Mouse (Mus musculus) cortical plate, adult 2 months (tissue): Measurements from ENCODE around the gene Smg6. TPM values are rescaled to one million over a fixed set of nuclear protein-coding genes. Genes with fewer than 3 reads are reported as not detected.
"Not testable (repeated sequence)": the region's sequence is repeated elsewhere in the genome, so short reads cannot be mapped to it uniquely, and the experiment has no call there.

Experiments used
- H3K27ac ChIP-seq: fragments of 200-500 bp; 2 replicates; pipeline ENCODE4 v1.5.1; 2012; ENCODE audit warnings: low read length, control low read depth, inconsistent platforms; ENCODE audit not compliant: insufficient read depth
- H3K4me1 ChIP-seq: fragments of 200-500 bp; 2 replicates; pipeline ENCODE4 v1.6.1; 2011; ENCODE audit warnings: low read length; ENCODE audit not compliant: control insufficient read depth, insufficient read depth
- H3K4me3 ChIP-seq: fragments of 200-500 bp; 2 replicates; pipeline ENCODE4 v1.5.1; 2011; ENCODE audit warnings: mild to moderate bottlenecking, low read length, control low read depth; ENCODE audit not compliant: insufficient read depth
- CTCF ChIP-seq: fragments of 200-500 bp; IDR thresholded peaks from 2 replicates; pipeline ENCODE4 v1.5.1; 2011; ENCODE audit warnings: mild to moderate bottlenecking, control low read depth, low read length; ENCODE audit not compliant: insufficient read depth; ENCODE audit errors: extremely low read depth
- POLR2A ChIP-seq: fragments of 200-500 bp; IDR thresholded peaks from 2 replicates; pipeline ENCODE4 v1.6.1; 2011; ENCODE audit warnings: mild to moderate bottlenecking, low read length, control low read depth; ENCODE audit not compliant: insufficient read depth; ENCODE audit errors: extremely low read depth
- polyA plus RNA-seq: library from polyadenylated mRNA; depleted of rRNA; stranded (reverse); fragments of >200 nt; gene quantifications from 2 replicates; pipeline ENCODE4 v1.2.3, GENCODE M21; 2012

Gene Smg6
- polyA plus RNA-seq, 1 experiment, result 26.9 TPM

- Histone ChIP-seq H3K4me3 (no peak overlapping the region), H3K4me1 (peaks cover 6% of the 10 kb centered on the region), H3K27ac (no peak overlapping the region)
- TF ChIP-seq POLR2A (no peak), CTCF (no peak)
Observed at GRCm38 (mm10) chr11:74990501-74990900, 64.9 kb downstream of the Smg6 start.

GRCm38 (mm10) chr11:74991290-74991689 is 65.7 kb downstream of the Smg6 start:
- no peak overlapping the region for H3K27ac ChIP-seq
- no peak overlapping the region for H3K4me3 ChIP-seq
- H3K4me1 ChIP-seq, result peaks cover 6% of the 10 kb centered on the region
- TF ChIP-seq CTCF (no peak), POLR2A (no peak)

- no peak for TF ChIP-seq CTCF
- no peak for TF ChIP-seq POLR2A
- no peak overlapping the region for H3K27ac ChIP-seq
Observed at GRCm38 (mm10) chr11:74992427-74992987, 66.9 kb downstream of the Smg6 start.

GRCm38 (mm10) chr11:74994141-74994540 is 68.5 kb downstream of the Smg6 start:
- H3K27ac ChIP-seq, result no peak overlapping the region
- peaks cover 6% of the 10 kb centered on the region for H3K4me1 ChIP-seq
- no peak overlapping the region for H3K4me3 ChIP-seq
- TF ChIP-seq CTCF, result 0 out of 2 replicates have a peak, but pooled peaks have one; percentile 21
- no peak for TF ChIP-seq POLR2A

More at GRCm38 (mm10) chr11:74992427-74992987, 66.9 kb downstream of the Smg6 start:
- Histone ChIP-seq H3K4me3 (no peak overlapping the region), H3K4me1 (peaks cover 6% of the 10 kb centered on the region)

GRCm38 (mm10) chr11:74994856-74995255 is 69.2 kb downstream of the Smg6 start:
- Histone ChIP-seq H3K27ac (no peak overlapping the region), H3K4me1 (peaks cover 6% of the 10 kb centered on the region), H3K4me3 (no peak overlapping the region)
- TF ChIP-seq CTCF, result no peak
- no peak for TF ChIP-seq POLR2A

- no peak for TF ChIP-seq CTCF
- no peak for TF ChIP-seq POLR2A
- Histone ChIP-seq H3K4me1 (peaks cover 6% of the 10 kb centered on the region), H3K27ac (no peak overlapping the region), H3K4me3 (no peak overlapping the region)
Observed at GRCm38 (mm10) chr11:74996482-74996881, 70.9 kb downstream of the Smg6 start.

- Histone ChIP-seq H3K4me3 (no peak overlapping the region), H3K4me1 (no peaks in the 10 kb centered on the region), H3K27ac (no peak overlapping the region)
- TF ChIP-seq CTCF (no peak), POLR2A (no peak)
Observed at GRCm38 (mm10) chr11:75000869-75001653, 75.4 kb downstream of the Smg6 start.

GRCm38 (mm10) chr11:75008270-75008669 is 82.6 kb downstream of the Smg6 start:
- Histone ChIP-seq H3K4me1 (peaks cover 2% of the 10 kb centered on the region; the same call in 1 of the 2 replicates), H3K27ac (no peak overlapping the region), H3K4me3 (no peak overlapping the region)
- TF ChIP-seq POLR2A (no peak), CTCF (no peak)

- not testable (repeated sequence) for H3K4me3 ChIP-seq, H3K4me1 ChIP-seq, H3K27ac ChIP-seq
Observed at GRCm38 (mm10) chr11:75009537-75009936, 83.9 kb downstream of the Smg6 start.
